ENCODE assay signal across 10 mouse cellular contexts in genomic region chr3:117751665-117752064, GRCm38 (mm10).
DNase-seq lines count a peak whose midpoint lies in the region; TF ChIP-seq lines count a peak whose summit lies in the region.
"Had no signal": no experiment of that assay in that cellular context is flagged by ENCODE, and none has a peak within 500 bp of the region (broad histone marks: within the 10 kb centered on the region; RNA-seq: fewer than 3 reads in every experiment).

No protein-coding gene starts in this region.

- H3K4me3 ChIP-seq in layer of hippocampus, adult 2 months: no peak overlapping the region
- H3K4me3 ChIP-seq: hindbrain, embryonic 12.5 days had no signal

- H3K27ac ChIP-seq in layer of hippocampus, adult 2 months: peak overlapping the region; percentile 21; the same call in 1 of the 2 replicates
- H3K27ac ChIP-seq: hindbrain, embryonic 12.5 days had no signal

- DNase-seq in cerebellum, postnatal 14 days: peak; percentile 16 to 19
- DNase-seq in cerebellum, adult 9-10 months: no peak
- no peak for DNase-seq in layer of hippocampus, adult 2 months (ENCODE audit: low spot score in 2 of 2)
- no peak for DNase-seq in layer of hippocampus, adult 9-10 months (ENCODE audit: low spot score)
- DNase-seq in 3T3-L1 (ENCODE audit: low read depth, low spot score): peak; percentile 15
- peak; percentile 56 for DNase-seq in brain, adult 2 months (ENCODE audit: low read depth, low spot score)
- DNase-seq in gastrocnemius, postnatal 4 days (ENCODE audit: low spot score in 2 of 2): no peak
- DNase-seq in ovary, postnatal 36 days (ENCODE audit: low spot score): no peak
- DNase-seq: thymus, adult 18-20 months had no signal

- TF ChIP-seq CTCF in layer of hippocampus, adult 2 months (conservative IDR thresholded peaks at IDR 0.05): peak; percentile 72

Comparison
In these comparisons a context has a peak if more than half of its experiments do, and no peak if none do; other contexts are left out.
1. DNase-seq: peak in cerebellum, postnatal 14 days (2 of 2), 3T3-L1 (single experiment) and brain, adult 2 months (single experiment); none in cerebellum, adult 9-10 months (single experiment), layer of hippocampus, adult 2 months (0 of 2), layer of hippocampus, adult 9-10 months (single experiment), gastrocnemius, postnatal 4 days (0 of 2) and ovary, postnatal 36 days (single experiment).